Mouse (Mus musculus): Measurements from ENCODE around the gene Pck1.
A peak's percentile ranks its signal among the peaks of the same experiment; 100 is the strongest.

Gene Pck1

GRCm38 (mm10) chr2:173173521-173174511, 21.0 kb downstream of the Pck1 start:
- DNase-seq = peak in 1 of 2 experiments; percentile 44

GRCm38 (mm10) chr2:173174569-173174968, 21.7 kb downstream of the Pck1 start:
- no peak for DNase-seq

GRCm38 (mm10) chr2:173175703-173176102, 22.9 kb downstream of the Pck1 start:
- peak in 1 of 2 experiments; percentile 3 for DNase-seq

GRCm38 (mm10) chr2:173177481-173177880, 24.6 kb downstream of the Pck1 start:
- peak in 1 of 2 experiments; percentile 2 for DNase-seq

- no peak for DNase-seq
Observed at GRCm38 (mm10) chr2:173177951-173178350, 25.1 kb downstream of the Pck1 start.

- DNase-seq = peak in 1 of 2 experiments; percentile 1
Observed at GRCm38 (mm10) chr2:173179046-173179445, 26.2 kb downstream of the Pck1 start.

GRCm38 (mm10) chr2:173180026-173180425, 27.2 kb downstream of the Pck1 start:
- DNase-seq = no peak

GRCm38 (mm10) chr2:173180721-173181388, 28.0 kb downstream of the Pck1 start:
- DNase-seq = no peak

- DNase-seq = no peak
Observed at GRCm38 (mm10) chr2:173181486-173181885, 28.6 kb downstream of the Pck1 start.

- no peak for DNase-seq
Observed at GRCm38 (mm10) chr2:173181901-173182300, 29.1 kb downstream of the Pck1 start.

GRCm38 (mm10) chr2:173182796-173183195, 29.9 kb downstream of the Pck1 start:
- no peak for DNase-seq

GRCm38 (mm10) chr2:173183311-173183710, 30.5 kb downstream of the Pck1 start:
- DNase-seq = peak in 1 of 2 experiments; percentile 1

GRCm38 (mm10) chr2:173183836-173184460, 31.1 kb downstream of the Pck1 start:
- peak in 1 of 2 experiments; percentile 24 for DNase-seq

GRCm38 (mm10) chr2:173184475-173185080, 31.7 kb downstream of the Pck1 start:
- DNase-seq = peak in 1 of 2 experiments; percentile 3

GRCm38 (mm10) chr2:173185282-173185681, 32.4 kb downstream of the Pck1 start:
- peak in 1 of 2 experiments; percentile 2 for DNase-seq

GRCm38 (mm10) chr2:173186047-173186943, 33.4 kb downstream of the Pck1 start:
- DNase-seq = peak; percentile 53 to 57

GRCm38 (mm10) chr2:173187182-173187855, 34.5 kb downstream of the Pck1 start:
- peak in 1 of 2 experiments; percentile 7 for DNase-seq

- no peak for DNase-seq
Observed at GRCm38 (mm10) chr2:173194796-173195195, 41.9 kb downstream of the Pck1 start.

GRCm38 (mm10) chr2:173202924-173203689, 50.3 kb downstream of the Pck1 start:
- DNase-seq = no peak

GRCm38 (mm10) chr2:173203726-173204125, 50.9 kb downstream of the Pck1 start:
- no peak for DNase-seq

Data from thymus, adult 18-20 months (tissue).